Mouse (Mus musculus) myocyte (in vitro differentiated cells): ENCODE data around the gene Smyd3.

Experiments
- POLR2A ChIP-seq: IDR thresholded peaks from one replicate; pipeline ENCODE4 v1.6.1; 2011; ENCODE audit warnings: low read depth, mild to moderate bottlenecking, control low read depth, moderate library complexity; ENCODE audit not compliant: insufficient read length
- POLR2AphosphoS2 ChIP-seq: IDR thresholded peaks from one replicate; pipeline ENCODE4 v1.6.1; 2011; ENCODE audit warnings: low read depth, control low read depth; ENCODE audit not compliant: insufficient read length
- TCF12 ChIP-seq: IDR thresholded peaks from one replicate; pipeline ENCODE4 v1.6.1; 2011; ENCODE audit warnings: mild to moderate bottlenecking, control low read depth; ENCODE audit not compliant: poor library complexity, insufficient read depth, severe bottlenecking

DNA sequence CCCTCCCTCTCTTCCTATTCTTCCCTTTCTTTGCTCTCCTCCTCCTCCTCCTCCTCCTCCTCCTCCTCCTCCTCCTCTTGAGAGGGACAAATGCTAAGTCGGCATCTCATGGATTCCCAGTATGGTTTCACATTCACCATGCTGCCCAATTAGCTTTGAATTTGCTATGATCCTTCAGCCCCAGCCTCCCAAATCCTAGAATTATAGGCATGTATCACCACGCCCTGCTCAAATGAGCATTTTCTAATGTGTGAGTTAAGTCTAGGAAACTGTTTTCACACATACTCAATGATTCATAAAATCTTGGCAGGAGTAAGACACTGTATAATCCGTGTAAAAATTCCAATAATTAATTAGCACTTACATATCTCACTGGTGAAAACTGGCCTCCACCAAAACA, 337.3 kb downstream of the Smyd3 start:
- TF ChIP-seq POLR2A, result no peak
- no peak for TF ChIP-seq POLR2AphosphoS2
- TF ChIP-seq TCF12, result no peak
